Mouse (Mus musculus) intestine, embryonic 16.5 days (tissue): ENCODE measurements around the gene Tas2r140. TPM values are rescaled to one million over a fixed set of nuclear protein-coding genes. Genes with fewer than 3 reads are reported as not detected.

Experiments
- ATAC-seq: fragments of 200-750 bp; cut with Nextera tagmentation; 2 replicates; pipeline ENCODE4 v1.8.0; 2017; ENCODE audit warnings: moderate TSS enrichment, moderate library complexity
- H3K27ac ChIP-seq: fragments of 300-500 bp; sonication (generic); 2 replicates; pipeline ENCODE4 v1.5.1; 2014; ENCODE audit warnings: mild to moderate bottlenecking, low read length
- H3K27me3 ChIP-seq: fragments of 300-500 bp; sonication (generic); replicated peaks from 2 replicates; pipeline ENCODE4 v1.6.1; 2014; ENCODE audit warnings: low read length, control low read depth, mixed read lengths; ENCODE audit not compliant: control insufficient read depth, insufficient read depth
- H3K36me3 ChIP-seq: fragments of 300-500 bp; sonication (generic); 2 replicates; pipeline ENCODE4 v1.6.1; 2014; ENCODE audit warnings: low read length, control low read depth; ENCODE audit not compliant: control insufficient read depth, insufficient read depth
- H3K4me1 ChIP-seq: fragments of 300-500 bp; sonication (generic); 2 replicates; pipeline ENCODE4 v1.6.1; 2014; ENCODE audit warnings: low read length, control low read depth, mixed read lengths; ENCODE audit not compliant: control insufficient read depth, insufficient read depth
- H3K4me2 ChIP-seq: fragments of 300-500 bp; sonication (generic); 2 replicates; pipeline ENCODE4 v1.6.1; 2014; ENCODE audit warnings: low read depth, low read length, control low read depth
- H3K4me3 ChIP-seq: fragments of 300-500 bp; sonication (generic); 2 replicates; pipeline ENCODE4 v1.5.1; 2014; ENCODE audit warnings: mild to moderate bottlenecking, low read length
- H3K9ac ChIP-seq: fragments of 300-500 bp; sonication (generic); 2 replicates; pipeline ENCODE4 v1.6.1; 2014; ENCODE audit warnings: low read depth, low read length
- H3K9me3 ChIP-seq: fragments of 300-500 bp; sonication (generic); 2 replicates; pipeline ENCODE4 v1.6.1; 2016; ENCODE audit warnings: low read length, control low read depth; ENCODE audit not compliant: control insufficient read depth
- WGBS: fragments of 180-500 bp; shearing (Covaris S2); extraction: QIAGEN DNeasy Blood & Tissue Kit; methylation state at CpG from one replicate; pipeline ENCODE4 v1.1.7; 2014; 5-methylcytosine and 5-hydroxymethylcytosine counted together
- polyA plus RNA-seq: library from polyadenylated mRNA; unstranded; fragments of >200 nt; fragmentation: Nextera tagmentation; extraction: Ambion mirVana; gene quantifications from 2 replicates; pipeline ENCODE4 v1.2.1, GENCODE M21; 2015

Gene Tas2r140
- not detected in 2 replicates for polyA plus RNA-seq

DNA sequence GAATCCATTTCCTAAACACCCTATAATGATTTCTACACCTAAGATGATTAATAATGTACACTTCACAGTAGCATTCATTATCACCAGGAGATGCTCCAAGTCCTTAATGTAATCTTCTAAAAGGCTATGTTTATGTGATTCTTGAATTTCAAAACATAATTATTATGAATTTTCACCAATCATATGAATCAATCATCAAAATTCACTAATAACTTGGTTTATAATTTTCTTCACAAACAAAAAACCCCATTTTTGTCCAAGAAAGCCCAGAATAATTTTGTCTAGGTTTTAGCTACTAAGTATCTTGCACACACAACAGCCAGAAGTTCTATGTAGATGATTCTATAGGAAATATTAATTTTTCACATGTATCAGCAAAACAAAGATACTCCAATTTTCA, at the start of gene Tas2r140:
Tas2r140 (minus strand) TSS at position 101 of the 400 bp plus-strand sequence.
- no peak within 1 kb of the TSS for H3K27ac ChIP-seq

DNA sequence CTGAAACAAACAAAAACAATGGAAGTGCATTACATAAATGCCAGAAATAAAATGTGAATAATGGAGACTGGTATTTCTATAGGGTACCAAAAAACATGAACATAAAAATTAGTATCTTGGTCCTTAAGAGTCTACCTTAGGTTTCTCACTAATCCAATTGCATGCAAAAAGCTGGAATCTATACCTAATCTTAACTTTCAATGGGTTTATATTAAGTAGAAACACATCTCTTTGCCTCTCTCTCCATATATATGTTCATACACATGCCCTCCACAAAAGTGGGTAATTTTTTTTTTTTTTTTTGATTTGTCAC, 48.9 kb upstream of the Tas2r140 start, which contains the start of gene Smim10l1:
Smim10l1 (plus strand) TSS at position 301 of the 313 bp plus-strand sequence.
- H3K4me2 ChIP-seq, result peak within 1 kb of the TSS; percentile 76
- H3K27ac ChIP-seq, result peak within 1 kb of the TSS; percentile 97
- H3K27me3 ChIP-seq, result no peaks in the 10 kb centered on the region
- peak within 1 kb of the TSS; percentile 82 for H3K4me3 ChIP-seq
- no peaks in the 10 kb centered on the region for H3K4me1 ChIP-seq
- H3K36me3 ChIP-seq, result no peaks in the 10 kb centered on the region
- H3K9ac ChIP-seq, result peak within 1 kb of the TSS; percentile 96
- no peak for ATAC-seq
- H3K9me3 ChIP-seq, result no peaks in the 10 kb centered on the region

More for the DNA sequence above, at the start of gene Tas2r140:
- Histone ChIP-seq H3K4me2 (no peak within 1 kb of the TSS), H3K27me3 (no peaks in the 10 kb centered on the region), H3K4me1 (no peaks in the 10 kb centered on the region), H3K9me3 (no peaks in the 10 kb centered on the region), H3K4me3 (no peak within 1 kb of the TSS), H3K9ac (no peak within 1 kb of the TSS), H3K36me3 (no peaks in the 10 kb centered on the region)
- ATAC-seq, result no peak

DNA sequence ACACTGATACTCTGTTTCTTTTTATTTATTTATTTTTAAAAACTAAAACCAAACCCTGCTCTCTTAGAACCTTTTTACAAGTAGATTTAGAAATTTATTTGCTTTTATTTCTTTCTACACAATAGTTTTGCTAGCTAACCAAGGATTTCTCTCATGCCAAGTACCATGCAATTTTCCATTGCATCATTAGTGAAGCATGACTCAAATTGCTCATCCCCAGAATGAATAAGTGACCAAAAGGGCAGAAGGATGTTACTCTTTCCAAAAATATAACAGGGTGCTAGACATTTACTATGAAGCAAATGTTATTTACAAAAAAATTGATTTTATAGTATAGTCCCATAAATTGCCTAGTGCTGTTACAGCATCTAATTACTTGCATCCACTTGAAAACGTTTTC, 46.8 kb upstream of the Tas2r140 start:
- 46% methylated on average over 1 of the region's 1 CpGs for WGBS

DNA sequence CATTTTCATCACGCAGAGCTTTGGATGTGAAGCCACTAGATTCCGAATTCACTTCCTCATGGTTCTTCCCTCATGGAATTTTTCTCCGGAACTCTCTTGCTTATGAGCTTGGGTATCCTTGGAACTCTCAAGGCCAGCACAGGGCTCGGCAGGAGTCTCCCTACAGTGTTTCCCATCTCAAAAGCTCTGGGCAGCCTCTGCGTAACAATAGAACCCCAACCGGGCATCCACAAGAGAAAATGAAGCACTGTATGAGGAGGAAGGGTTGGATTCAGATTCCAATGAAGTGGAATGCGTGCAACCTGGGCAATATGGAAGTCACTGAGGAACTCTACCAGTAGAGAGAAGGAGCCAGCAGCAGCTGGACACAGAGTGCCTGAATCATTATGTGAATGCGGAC, 36.6 kb upstream of the Tas2r140 start:
- no peak for ATAC-seq
- H3K27me3 ChIP-seq, result no peaks in the 10 kb centered on the region
- no peak overlapping the region for H3K9ac ChIP-seq
- H3K27ac ChIP-seq, result no peak overlapping the region
- no peaks in the 10 kb centered on the region for H3K9me3 ChIP-seq
- no peak overlapping the region for H3K4me3 ChIP-seq
- 88% methylated on average over 8 of the region's 8 CpGs for WGBS
- no peaks in the 10 kb centered on the region for H3K36me3 ChIP-seq
- no peaks in the 10 kb centered on the region for H3K4me1 ChIP-seq
- no peak overlapping the region for H3K4me2 ChIP-seq

More for the DNA sequence above, 46.8 kb upstream of the Tas2r140 start:
- no peak overlapping the region for H3K27ac ChIP-seq
- H3K9ac ChIP-seq, result no peak overlapping the region
- H3K36me3 ChIP-seq, result no peaks in the 10 kb centered on the region
- no peak for ATAC-seq
- H3K4me2 ChIP-seq, result no peak overlapping the region
- no peak overlapping the region for H3K4me3 ChIP-seq
- H3K4me1 ChIP-seq, result no peaks in the 10 kb centered on the region
- H3K9me3 ChIP-seq, result no peaks in the 10 kb centered on the region
- H3K27me3 ChIP-seq, result no peaks in the 10 kb centered on the region

DNA sequence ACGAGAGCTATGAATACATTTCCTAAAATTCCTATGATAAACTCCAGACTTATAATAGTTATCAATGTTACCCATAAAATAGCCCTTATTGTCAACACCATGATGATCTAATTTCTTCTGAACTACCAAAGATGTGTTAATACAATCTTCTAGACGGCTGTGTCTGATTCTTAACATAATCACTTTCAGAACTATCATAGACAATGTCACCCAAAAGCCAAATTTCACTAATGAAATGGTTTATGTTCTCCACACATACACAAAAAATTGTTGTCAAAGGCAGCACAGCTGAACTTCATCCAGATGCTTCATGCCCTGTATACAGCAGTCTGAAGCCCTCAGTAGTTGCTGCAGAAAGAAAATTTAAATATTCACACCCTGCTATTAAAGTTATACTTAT, 18.6 kb downstream of the Tas2r140 start, which contains the start of gene Tas2r103:
Tas2r103 (minus strand) TSS at position 101 of the 400 bp plus-strand sequence.
- Histone ChIP-seq H3K9ac (no peak within 1 kb of the TSS), H3K36me3 (no peaks in the 10 kb centered on the region), H3K4me1 (no peaks in the 10 kb centered on the region), H3K27ac (no peak within 1 kb of the TSS), H3K4me2 (no peak within 1 kb of the TSS), H3K9me3 (no peaks in the 10 kb centered on the region), H3K4me3 (no peak within 1 kb of the TSS), H3K27me3 (no peaks in the 10 kb centered on the region)
- WGBS, result 68% methylated on average over 2 of the region's 2 CpGs
- ATAC-seq, result no peak

Other genes starting within 250 kb of the Tas2r140 start
- gene Tas2r123, start 208.7 kb downstream of the Tas2r140 start, polyA plus RNA-seq, result not detected in 2 replicates
- gene Tas2r116, start 200.4 kb downstream of the Tas2r140 start, polyA plus RNA-seq, result not detected in 2 replicates
- gene Tas2r110, start 187.8 kb downstream of the Tas2r140 start, polyA plus RNA-seq, result not detected in 2 replicates
- not detected in 2 replicates for gene Tas2r113, start 162.8 kb downstream of the Tas2r140 start, polyA plus RNA-seq
- gene Tas2r125, start 146.2 kb downstream of the Tas2r140 start, polyA plus RNA-seq, result not detected in 2 replicates
- not detected in 2 replicates for gene Tas2r129, start 104.7 kb downstream of the Tas2r140 start, polyA plus RNA-seq
- not detected in 2 replicates for gene Tas2r131, start 97.9 kb downstream of the Tas2r140 start, polyA plus RNA-seq
- not detected in 2 replicates for gene Tas2r109, start 74.9 kb downstream of the Tas2r140 start, polyA plus RNA-seq
- not detected in 2 replicates for gene Tas2r103, start 18.7 kb downstream of the Tas2r140 start, polyA plus RNA-seq
- 71.6 and 76.4 TPM in 2 replicates for gene Smim10l1, start 49.1 kb upstream of the Tas2r140 start, polyA plus RNA-seq
- gene 5530400C23Rik, start 236.4 kb upstream of the Tas2r140 start, polyA plus RNA-seq, result not detected in 2 replicates